Mouse (Mus musculus): ENCODE measurements at regions not wholly inside any gene's neighbourhood (a gene's known extent, or its start where the extent isn't known, plus 50 kb on each side); places are given as distances from the start of the nearest gene placed in this dataset.

GRCm38 (mm10) chr8:89759531-89759930 is 588.6 kb downstream of the Tox3 start:
- DNase-seq (ENCODE audit: extremely low read depth), result no peak
- H3K4me2 ChIP-seq (ENCODE audit: insufficient read depth, low read depth, poor library complexity, severe bottlenecking), result no peak overlapping the region
- no peak overlapping the region for H3K9ac ChIP-seq (ENCODE audit: insufficient read depth, low read depth)
- TF ChIP-seq EP300 (IDR thresholded peaks at IDR 0.05; ENCODE audit: low read length) (no peak), POLR2A (IDR thresholded peaks at IDR 0.05; ENCODE audit: low read depth, low read length) (no peak), RCOR1 (conservative IDR thresholded peaks at IDR 0.05; ENCODE audit: low read depth, low read length) (no peak), PAX5 (IDR thresholded peaks at IDR 0.05; ENCODE audit: low read length) (no peak)
- in situ Hi-C loops (cut with MboI; ENCODE audit: low pct_ligation_motif_present, low pct_unique_long_range_greater_than_20kb, low sequenced_read_pairs), result no loop called here
- no peak overlapping the region for H3K4me3 ChIP-seq (replicated peaks in 1 of 3; ENCODE audit: low read depth in 2 of 3, low read length in 2 of 3, poor library complexity in 1 of 3)
- H3K36me3 ChIP-seq (replicated peaks in 1 of 2; ENCODE audit: control insufficient read depth in 1 of 2, insufficient read depth in 1 of 2, low read length in 1 of 2), result no peaks in the 10 kb centered on the region
- peaks cover 24% of the 10 kb centered on the region for H3K9me3 ChIP-seq (replicated peaks; ENCODE audit: low read length)
- H3K27ac ChIP-seq (ENCODE audit: insufficient read depth, low read depth), result no peak overlapping the region
- H3K4me1 ChIP-seq (ENCODE audit: control insufficient read depth in 1 of 2, insufficient read depth in 2 of 2), result no peaks in the 10 kb centered on the region
- dilution Hi-C loops (cut with MboI; ENCODE audit: extremely low pct_ligation_motif_present, extremely low pct_unique_long_range_greater_than_20kb, low sequenced_read_pairs), result no loop called here
- H3K79me2 ChIP-seq (replicated peaks; ENCODE audit: control insufficient read depth, extremely low read depth, insufficient read depth, poor library complexity, severe bottlenecking), result no peaks in the 10 kb centered on the region
- no peaks in the 10 kb centered on the region for H3K27me3 ChIP-seq (replicated peaks)

GRCm38 (mm10) chr8:89758695-89759094 is 589.4 kb downstream of the Tox3 start:
- Histone ChIP-seq H3K9ac (ENCODE audit: insufficient read depth, low read depth) (no peak overlapping the region), H3K36me3 (replicated peaks in 1 of 2; ENCODE audit: control insufficient read depth in 1 of 2, insufficient read depth in 1 of 2, low read length in 1 of 2) (no peaks in the 10 kb centered on the region), H3K27ac (ENCODE audit: insufficient read depth, low read depth) (no peak overlapping the region), H3K4me1 (ENCODE audit: control insufficient read depth in 1 of 2, insufficient read depth in 2 of 2) (no peaks in the 10 kb centered on the region), H3K9me3 (replicated peaks; ENCODE audit: low read length) (peaks cover 22% of the 10 kb centered on the region), H3K4me2 (ENCODE audit: insufficient read depth, low read depth, poor library complexity, severe bottlenecking) (no peak overlapping the region), H3K27me3 (replicated peaks) (no peaks in the 10 kb centered on the region), H3K4me3 (replicated peaks in 1 of 3; ENCODE audit: low read depth in 2 of 3, low read length in 2 of 3, poor library complexity in 1 of 3) (no peak overlapping the region), H3K79me2 (replicated peaks; ENCODE audit: control insufficient read depth, extremely low read depth, insufficient read depth, poor library complexity, severe bottlenecking) (no peaks in the 10 kb centered on the region)
- dilution Hi-C loops (cut with MboI; ENCODE audit: extremely low pct_ligation_motif_present, extremely low pct_unique_long_range_greater_than_20kb, low sequenced_read_pairs) (no loop called here), in situ Hi-C loops (cut with MboI; ENCODE audit: low pct_ligation_motif_present, low pct_unique_long_range_greater_than_20kb, low sequenced_read_pairs) (no loop called here)
- DNase-seq (ENCODE audit: extremely low read depth), result no peak
- no peak for TF ChIP-seq CHD2 (IDR thresholded peaks at IDR 0.05; ENCODE audit: low read length)
- no peak for TF ChIP-seq ZC3H11A (IDR thresholded peaks at IDR 0.05; ENCODE audit: low read depth, low read length)
- no peak for TF ChIP-seq CTCF (conservative IDR thresholded peaks at IDR 0.05 in 1 of 2, IDR thresholded peaks at IDR 0.05 in 1 of 2; ENCODE audit: low read depth in 2 of 2, low read length in 2 of 2)
- no peak for TF ChIP-seq MXI1 (IDR thresholded peaks at IDR 0.05; ENCODE audit: low read depth, low read length)
- no peak for TF ChIP-seq MAX (IDR thresholded peaks at IDR 0.05; ENCODE audit: low read length)
- no peak for TF ChIP-seq CHD1 (IDR thresholded peaks at IDR 0.05; ENCODE audit: low read depth, low read length)
- no peak for TF ChIP-seq TCF12 (IDR thresholded peaks at IDR 0.05; ENCODE audit: low read depth, low read length)
- TF ChIP-seq EP300 (IDR thresholded peaks at IDR 0.05; ENCODE audit: low read length), result no peak
- no peak for TF ChIP-seq PAX5 (IDR thresholded peaks at IDR 0.05; ENCODE audit: low read length)
- no peak for TF ChIP-seq ETS1 (conservative IDR thresholded peaks at IDR 0.05; ENCODE audit: low read depth, low read length)
- TF ChIP-seq GABPA (IDR thresholded peaks at IDR 0.05; ENCODE audit: insufficient replicate concordance, low read depth, low read length), result no peak
- no peak for TF ChIP-seq JUND (conservative IDR thresholded peaks at IDR 0.05; ENCODE audit: low read depth, low read length)
- no peak for TF ChIP-seq ZNF384 (IDR thresholded peaks at IDR 0.05; ENCODE audit: low read depth, low read length)
- no peak for TF ChIP-seq RAD21 (IDR thresholded peaks at IDR 0.05; ENCODE audit: low read depth, low read length)
- no peak for TF ChIP-seq SIN3A (IDR thresholded peaks at IDR 0.05; ENCODE audit: low read length)
- TF ChIP-seq JUN (IDR thresholded peaks at IDR 0.05; ENCODE audit: insufficient read depth, low read depth, low read length), result no peak
- no peak for TF ChIP-seq MEF2A (IDR thresholded peaks at IDR 0.05; ENCODE audit: borderline replicate concordance, low read depth, low read length)
